Mouse (Mus musculus) intestine, embryonic 14.5 days (tissue): Measurements from ENCODE around the gene Itpripl2. TPM values are rescaled to one million over a fixed set of nuclear protein-coding genes. Genes with fewer than 3 reads are reported as not detected.
A peak's percentile ranks its signal among the peaks of the same experiment; 100 is the strongest.

Experiments used
- ATAC-seq: fragments of 200-750 bp; cut with Nextera tagmentation; replicated peaks from 2 replicates; pipeline ENCODE4 v1.8.0; 2017; ENCODE audit warnings: low read depth, moderate number of reproducible peaks, moderate TSS enrichment, moderate library complexity; ENCODE audit not compliant: low FRiP score, low TSS enrichment
- DNase-seq: peaks from one replicate; pipeline ENCODE4 v3.0.0-alpha.2; 2018; ENCODE audit warnings: low spot score
- H3K27ac ChIP-seq: fragments of 300-500 bp; sonication (generic); 2 replicates; pipeline ENCODE4 v1.5.1; 2014; ENCODE audit warnings: low read depth, mild to moderate bottlenecking, control low read depth
- H3K27me3 ChIP-seq: fragments of 300-500 bp; sonication (generic); replicated peaks from 2 replicates; pipeline ENCODE4 v1.6.1; 2014; ENCODE audit warnings: low read length, control low read depth; ENCODE audit not compliant: control insufficient read depth, insufficient read depth
- H3K36me3 ChIP-seq: fragments of 300-500 bp; sonication (generic); 2 replicates; pipeline ENCODE4 v1.6.1; 2014; ENCODE audit warnings: low read length, control low read depth; ENCODE audit not compliant: control insufficient read depth, insufficient read depth
- H3K4me1 ChIP-seq: fragments of 300-500 bp; sonication (generic); replicated peaks from 2 replicates; pipeline ENCODE4 v1.6.1; 2014; ENCODE audit warnings: low read length, control low read depth, mixed read lengths; ENCODE audit not compliant: control insufficient read depth, insufficient read depth
- H3K4me2 ChIP-seq: fragments of 300-500 bp; sonication (generic); 2 replicates; pipeline ENCODE4 v1.6.1; 2014; ENCODE audit warnings: low read length
- H3K4me3 ChIP-seq: fragments of 300-500 bp; sonication (generic); 2 replicates; pipeline ENCODE4 v1.5.1; 2014; ENCODE audit warnings: low read depth, low read length, control low read depth, mixed read lengths
- H3K9ac ChIP-seq: fragments of 300-500 bp; sonication (generic); 2 replicates; pipeline ENCODE4 v1.6.1; 2014; ENCODE audit warnings: mild to moderate bottlenecking, low read length
- H3K9me3 ChIP-seq: fragments of 300-500 bp; sonication (generic); 2 replicates; pipeline ENCODE4 v1.6.1; 2016; ENCODE audit warnings: low read length, control low read depth; ENCODE audit not compliant: control insufficient read depth
- WGBS: fragments of 180-500 bp; shearing (Covaris S2); extraction: QIAGEN DNeasy Blood & Tissue Kit; methylation state at CpG from one replicate; pipeline ENCODE4 v1.1.7; 2014; 5-methylcytosine and 5-hydroxymethylcytosine counted together
- polyA plus RNA-seq: library from polyadenylated mRNA; unstranded; fragments of >200 nt; fragmentation: Nextera tagmentation; extraction: Ambion mirVana; gene quantifications from 2 replicates; pipeline ENCODE4 v1.2.1, GENCODE M21; 2014

The Itpripl2 gene
- polyA plus RNA-seq, 1 experiment from 2014 or later: 2.8 TPM

GRCm38 (mm10) chr7:118443371-118443770, 48.4 kb downstream of the Itpripl2 start:
- WGBS: 12% methylated on average over 9 of the region's 9 CpGs
- Histone ChIP-seq H3K9me3 (no peaks in the 10 kb centered on the region), H3K4me2 (peak overlapping the region; percentile 25; the same call in 1 of the 2 replicates), H3K36me3 (no peaks in the 10 kb centered on the region), H3K4me3 (no peak overlapping the region), H3K27ac (no peak overlapping the region), H3K9ac (no peak overlapping the region), H3K4me1 (peaks cover 16% of the 10 kb centered on the region; the same call in 1 of the 2 replicates), H3K27me3 (0 out of 2 replicates have a peak, but pooled peaks cover 8% of the 10 kb centered on the region)
- DNase-seq: no peak
- ATAC-seq: no peak

GRCm38 (mm10) chr7:118441535-118441934, 50.2 kb downstream of the Itpripl2 start:
- H3K4me2 ChIP-seq: no peak overlapping the region
- DNase-seq (no peak), ATAC-seq (no peak)
- H3K4me1 ChIP-seq: peaks cover 9% of the 10 kb centered on the region; the same call in 1 of the 2 replicates
- no peaks in the 10 kb centered on the region for H3K27me3 ChIP-seq
- no peaks in the 10 kb centered on the region for H3K36me3 ChIP-seq
- WGBS: 80% methylated on average over 6 of the region's 6 CpGs
- no peak overlapping the region for H3K4me3 ChIP-seq
- no peak overlapping the region for H3K27ac ChIP-seq
- H3K9me3 ChIP-seq: no peaks in the 10 kb centered on the region
- H3K9ac ChIP-seq: no peak overlapping the region

- no peak overlapping the region for H3K4me3 ChIP-seq
- H3K36me3 ChIP-seq: no peaks in the 10 kb centered on the region
- no peaks in the 10 kb centered on the region for H3K9me3 ChIP-seq
- no peak overlapping the region for H3K9ac ChIP-seq
- H3K4me1 ChIP-seq: 0 out of 2 replicates have a peak, but pooled peaks cover 4% of the 10 kb centered on the region
- no peaks in the 10 kb centered on the region for H3K27me3 ChIP-seq
- 64% methylated on average over 7 of the region's 7 CpGs for WGBS
- no peak overlapping the region for H3K4me2 ChIP-seq
- no peak overlapping the region for H3K27ac ChIP-seq
- peak; percentile 72 for DNase-seq
- no peak for ATAC-seq
Observed at GRCm38 (mm10) chr7:118437101-118437802, 54.5 kb downstream of the Itpripl2 start.

Other genes with a start within 250 kb of the Itpripl2 start
- 24.2 and 26.4 TPM in 2 replicates for gene Smg1, start 248.3 kb downstream of the Itpripl2 start, polyA plus RNA-seq
- gene Syt17, start 43.8 kb downstream of the Itpripl2 start, polyA plus RNA-seq: 8.3 and 9.1 TPM in 2 replicates
- gene Coq7, start 41.4 kb upstream of the Itpripl2 start, polyA plus RNA-seq: 139 and 142 TPM in 2 replicates
- gene Tmc7, start 92.8 kb upstream of the Itpripl2 start, polyA plus RNA-seq: 3.7 and 4.0 TPM in 2 replicates
- gene Tmc5, start 105.3 kb upstream of the Itpripl2 start, polyA plus RNA-seq: 4.1 and 5.3 TPM in 2 replicates
- 114 and 125 TPM in 2 replicates for gene Gde1, start 213.8 kb upstream of the Itpripl2 start, polyA plus RNA-seq
- 8.3 and 9.0 TPM in 2 replicates for gene Ccp110, start 220.6 kb upstream of the Itpripl2 start, polyA plus RNA-seq
- 67.7 and 79.0 TPM in 2 replicates for gene Vps35l, start 248.3 kb upstream of the Itpripl2 start, polyA plus RNA-seq